Comparison of ENCODE assay signal across 17 mouse cellular contexts in genomic region chr2:142635606-142636304, GRCm38 (mm10).
A peak's percentile ranks its signal among the peaks of the same experiment; 100 is the strongest.
DNase-seq lines count a peak whose midpoint lies in the region; ATAC-seq and TF ChIP-seq lines count a peak whose summit lies in the region.
"Had no signal": no experiment of that assay in that cellular context is flagged by ENCODE, and none has a peak within 500 bp of the region (broad histone marks: within the 10 kb centered on the region; RNA-seq: fewer than 3 reads in every experiment).

No protein-coding gene starts in this region.

- DNase-seq in heart, adult 11 months: peak; percentile 67
- DNase-seq in heart, adult 9 months (ENCODE audit: low spot score in 2 of 2): no peak
- peak; percentile 15 for DNase-seq in lung, embryonic 14.5 days
- no peak for DNase-seq in lung, postnatal 36 days
- peak; percentile 25 to 59 for DNase-seq in cerebellum, adult 2 months
- peak; percentile 35 for DNase-seq in cerebellum, adult 9-11 months
- DNase-seq in adipocyte (ENCODE audit: low spot score): no peak
- DNase-seq: embryo, embryonic 11 days; kidney, adult 8-10 months; kidney, postnatal 14 days; liver, postnatal 0 days; lung, postnatal 14 days; thymus, adult 2 months had no signal

- no peaks in the 10 kb centered on the region for H3K9me3 ChIP-seq in lung, embryonic 14.5 days (ENCODE audit: low read depth, low read length)
- H3K9me3 ChIP-seq: heart, embryonic 13.5 days; limb, embryonic 10.5 days; megakaryocyte, embryonic 14.5 days; neural tube, embryonic 15.5 days had no signal

- no peaks in the 10 kb centered on the region for H3K36me3 ChIP-seq in lung, embryonic 14.5 days (ENCODE audit: insufficient read depth)
- H3K36me3 ChIP-seq: heart, embryonic 13.5 days; limb, embryonic 10.5 days; neural tube, embryonic 15.5 days had no signal

- H3K9ac ChIP-seq in lung, embryonic 14.5 days: no peak overlapping the region
- H3K9ac ChIP-seq: heart, embryonic 13.5 days; liver, postnatal 0 days; neural tube, embryonic 15.5 days had no signal

- no peaks in the 10 kb centered on the region for H3K27me3 ChIP-seq in lung, embryonic 14.5 days (ENCODE audit: insufficient read depth, low read length)
- H3K27me3 ChIP-seq in cerebellum, adult 2 months (ENCODE audit: control insufficient read depth, insufficient read depth, low read length): no peaks in the 10 kb centered on the region
- H3K27me3 ChIP-seq: megakaryocyte, embryonic 14.5 days; neural tube, embryonic 15.5 days had no signal

- 56% methylated on average over 7 of the region's 7 CpGs for WGBS in lung, embryonic 14.5 days
- 27% methylated on average over 7 of the region's 7 CpGs for WGBS in cerebellum, adult 2 months

- no peak overlapping the region for H3K4me2 ChIP-seq in lung, embryonic 14.5 days
- H3K4me2 ChIP-seq: heart, embryonic 13.5 days; neural tube, embryonic 15.5 days had no signal

- no peak; the same call in 1 of the 2 replicates for ATAC-seq in lung, embryonic 14.5 days (ENCODE audit: insufficient read depth)
- ATAC-seq: liver, postnatal 0 days had no signal

- TF ChIP-seq CTCF in lung, embryonic 14.5 days (IDR thresholded peaks at IDR 0.05; ENCODE audit: low read depth): no peak
- TF ChIP-seq CTCF in cerebellum, adult 2 months (IDR thresholded peaks at IDR 0.05; ENCODE audit: borderline replicate concordance, insufficient read depth, low read depth, low read length): no peak

- H3K4me1 ChIP-seq in lung, embryonic 14.5 days (ENCODE audit: insufficient read depth): no peaks in the 10 kb centered on the region
- H3K4me1 ChIP-seq in cerebellum, adult 2 months (ENCODE audit: control insufficient read depth, insufficient read depth, low read length): no peaks in the 10 kb centered on the region
- H3K4me1 ChIP-seq: heart, embryonic 13.5 days; limb, embryonic 10.5 days had no signal

- no peak overlapping the region for H3K4me3 ChIP-seq in lung, embryonic 14.5 days (ENCODE audit: low read depth, low read length)
- H3K4me3 ChIP-seq in cerebellum, adult 2 months (replicated peaks; ENCODE audit: insufficient read depth, low read depth, low read length): no peak overlapping the region
- H3K4me3 ChIP-seq: heart, embryonic 13.5 days; limb, embryonic 10.5 days; megakaryocyte, embryonic 14.5 days; neural tube, embryonic 15.5 days had no signal

- H3K27ac ChIP-seq in lung, embryonic 14.5 days (ENCODE audit: low read depth): no peak overlapping the region
- no peak overlapping the region for H3K27ac ChIP-seq in cerebellum, adult 2 months (ENCODE audit: insufficient read depth, low read length)
- H3K27ac ChIP-seq: heart, embryonic 13.5 days; limb, embryonic 10.5 days; neural tube, embryonic 15.5 days had no signal

- no peak for TF ChIP-seq POLR2A in cerebellum, adult 2 months (IDR thresholded peaks at IDR 0.05; ENCODE audit: borderline replicate concordance, insufficient read depth, low read length)

Comparison
In these comparisons a context has a peak if more than half of its experiments do, and no peak if none do; other contexts are left out.
1. DNase-seq: peak in heart, adult 11 months (single experiment), lung, embryonic 14.5 days (single experiment), cerebellum, adult 2 months (2 of 2) and cerebellum, adult 9-11 months (single experiment); none in heart, adult 9 months (0 of 2), lung, postnatal 36 days (single experiment) and adipocyte (single experiment).